Mouse (Mus musculus) CH12.LX (cell line): ENCODE results near the gene Anxa11.

Experiments
- E2F4 ChIP-seq: IDR thresholded peaks from 2 replicates; pipeline ENCODE4 v1.6.1; 2011; ENCODE audit warnings: low read depth, low read length, improper control_type of control experiment; ENCODE audit not compliant: insufficient replicate concordance
- POLR2A ChIP-seq: IDR thresholded peaks from 2 replicates; pipeline ENCODE4 v1.6.1; 2011; ENCODE audit warnings: low read depth, mild to moderate bottlenecking, improper control_type of control experiment, low read length

DNA sequence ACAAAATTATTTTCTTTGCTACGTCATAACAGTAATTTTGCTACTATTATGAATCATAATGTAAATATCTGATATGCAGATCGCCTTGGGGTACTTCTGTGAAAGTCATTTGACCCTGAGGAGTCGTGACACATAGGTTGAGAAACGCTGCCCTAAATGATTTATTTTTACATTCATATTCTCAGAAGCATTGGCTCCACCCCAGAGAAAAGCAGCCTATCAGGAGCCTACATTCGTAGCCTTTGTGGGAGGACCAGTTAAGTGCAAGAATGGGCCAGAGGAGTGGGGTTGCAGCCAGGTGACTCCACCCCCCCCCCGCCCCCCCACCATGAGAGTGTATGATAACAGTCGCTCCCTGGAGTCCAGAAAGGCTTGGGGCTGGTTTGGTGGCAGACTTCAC, 2.2 kb upstream of the Anxa11 start:
- TF ChIP-seq POLR2A = no peak
- no peak for TF ChIP-seq E2F4
